Mouse (Mus musculus): ENCODE data around the gene Gcn1l1. TPM values are rescaled to one million over a fixed set of nuclear protein-coding genes. Genes with fewer than 3 reads are reported as not detected.
A peak's percentile ranks its signal among the peaks of the same experiment; 100 is the strongest.

The Gcn1l1 gene
- polyA plus RNA-seq, 1 experiment from 2014 or later: 48.2 TPM

- Histone ChIP-seq H3K27me3 (no peaks in the 10 kb centered on the region), H3K9ac (peak overlapping the region; percentile 36), H3K4me3 (no peak overlapping the region), H3K9me3 (no peaks in the 10 kb centered on the region), H3K4me2 (replicated peaks) (peak overlapping the region; percentile 37), H3K36me3 (no peaks in the 10 kb centered on the region), H3K27ac (peak overlapping the region; percentile 39; the same call in 1 of the 2 replicates), H3K4me1 (peaks cover 63% of the 10 kb centered on the region)
- WGBS: 63% methylated on average over 13 of the region's 13 CpGs
- ATAC-seq (ENCODE audit: low FRiP score, low read depth): peak; percentile 6
These were observed 26.9 kb upstream of the Gcn1l1 start for GRCm38 (mm10) chr5:115538017-115538692.

GRCm38 (mm10) chr5:115538693-115539043 is 26.4 kb upstream of the Gcn1l1 start:
- Histone ChIP-seq H3K4me3 (no peak overlapping the region), H3K4me1 (peaks cover 63% of the 10 kb centered on the region)
- peak; percentile 83 for ATAC-seq (ENCODE audit: low FRiP score, low read depth)

GRCm38 (mm10) chr5:115542635-115543384 is 22.2 kb upstream of the Gcn1l1 start:
- H3K4me2 ChIP-seq (replicated peaks): peak overlapping the region; percentile 36
- no peak for ATAC-seq (ENCODE audit: low FRiP score, low read depth)
- WGBS: 52% methylated on average over 19 of the region's 19 CpGs
- H3K4me3 ChIP-seq: no peak overlapping the region
- no peaks in the 10 kb centered on the region for H3K9me3 ChIP-seq
- no peaks in the 10 kb centered on the region for H3K27me3 ChIP-seq
- peaks cover 53% of the 10 kb centered on the region for H3K4me1 ChIP-seq
- peak overlapping the region; percentile 35 for H3K9ac ChIP-seq
- peaks cover 36% of the 10 kb centered on the region for H3K36me3 ChIP-seq
- H3K27ac ChIP-seq: peak overlapping the region; percentile 75; the same call in 1 of the 2 replicates

More at GRCm38 (mm10) chr5:115538693-115539043, 26.4 kb upstream of the Gcn1l1 start:
- no peaks in the 10 kb centered on the region for H3K27me3 ChIP-seq
- peak overlapping the region; percentile 36 for H3K9ac ChIP-seq
- no peaks in the 10 kb centered on the region for H3K36me3 ChIP-seq
- peak overlapping the region; percentile 39; the same call in 1 of the 2 replicates for H3K27ac ChIP-seq
- H3K9me3 ChIP-seq: no peaks in the 10 kb centered on the region
- H3K4me2 ChIP-seq (replicated peaks): peak overlapping the region; percentile 37
- WGBS: under 1% methylated on average over 12 of the region's 12 CpGs

- H3K27me3 ChIP-seq: no peaks in the 10 kb centered on the region
- peaks cover 45% of the 10 kb centered on the region for H3K4me1 ChIP-seq
- H3K4me3 ChIP-seq: no peak overlapping the region
- peak overlapping the region; percentile 75; the same call in 1 of the 2 replicates for H3K27ac ChIP-seq
- WGBS: 52% methylated on average over 17 of the region's 17 CpGs
- peak overlapping the region; percentile 38 for H3K4me2 ChIP-seq (replicated peaks)
- peak overlapping the region; percentile 35 for H3K9ac ChIP-seq
- H3K9me3 ChIP-seq: no peaks in the 10 kb centered on the region
- H3K36me3 ChIP-seq: peaks cover 45% of the 10 kb centered on the region
- peak; percentile 71 for ATAC-seq (ENCODE audit: low FRiP score, low read depth)
These were observed 21.4 kb upstream of the Gcn1l1 start for GRCm38 (mm10) chr5:115543509-115544253.

GRCm38 (mm10) chr5:115544655-115545185 is 20.3 kb upstream of the Gcn1l1 start:
- Histone ChIP-seq H3K27ac (peak overlapping the region; percentile 48; the same call in 1 of the 2 replicates), H3K9me3 (no peaks in the 10 kb centered on the region), H3K4me1 (peaks cover 38% of the 10 kb centered on the region), H3K4me2 (replicated peaks) (no peak overlapping the region), H3K9ac (peak overlapping the region; percentile 58), H3K4me3 (no peak overlapping the region), H3K36me3 (peaks cover 55% of the 10 kb centered on the region), H3K27me3 (no peaks in the 10 kb centered on the region)
- WGBS: 51% methylated on average over 18 of the region's 18 CpGs
- no peak for ATAC-seq (ENCODE audit: low FRiP score, low read depth)

GRCm38 (mm10) chr5:115545636-115546035 is 19.4 kb upstream of the Gcn1l1 start:
- H3K27ac ChIP-seq: no peak overlapping the region
- no peaks in the 10 kb centered on the region for H3K27me3 ChIP-seq
- no peaks in the 10 kb centered on the region for H3K9me3 ChIP-seq
- no peak for ATAC-seq (ENCODE audit: low FRiP score, low read depth)
- no peak overlapping the region for H3K4me2 ChIP-seq (replicated peaks)
- H3K4me1 ChIP-seq: peaks cover 38% of the 10 kb centered on the region
- H3K36me3 ChIP-seq: peaks cover 65% of the 10 kb centered on the region
- 88% methylated on average over 14 of the region's 14 CpGs for WGBS
- H3K9ac ChIP-seq: 0 out of 2 replicates have a peak overlapping the region, but pooled peaks have one; percentile 0
- H3K4me3 ChIP-seq: no peak overlapping the region

- Histone ChIP-seq H3K27ac (peak overlapping the region; percentile 28; the same call in 1 of the 2 replicates), H3K4me3 (no peak overlapping the region), H3K4me1 (peaks cover 38% of the 10 kb centered on the region), H3K36me3 (peaks cover 74% of the 10 kb centered on the region), H3K9me3 (no peaks in the 10 kb centered on the region), H3K9ac (no peak overlapping the region), H3K27me3 (no peaks in the 10 kb centered on the region), H3K4me2 (replicated peaks) (no peak overlapping the region)
- ATAC-seq (ENCODE audit: low FRiP score, low read depth): no peak
- 82% methylated on average over 11 of the region's 11 CpGs for WGBS
These were observed 18.5 kb upstream of the Gcn1l1 start for GRCm38 (mm10) chr5:115546536-115546935.

- no peak overlapping the region for H3K9ac ChIP-seq
These were observed 18.0 kb upstream of the Gcn1l1 start for GRCm38 (mm10) chr5:115547014-115547413.

GRCm38 (mm10) chr5:115547421-115547820 is 17.6 kb upstream of the Gcn1l1 start:
- ATAC-seq (ENCODE audit: low FRiP score, low read depth): no peak
- H3K9me3 ChIP-seq: no peaks in the 10 kb centered on the region
- H3K36me3 ChIP-seq: peaks cover 82% of the 10 kb centered on the region
- no peaks in the 10 kb centered on the region for H3K27me3 ChIP-seq
- no peak overlapping the region for H3K27ac ChIP-seq
- no peak overlapping the region for H3K4me2 ChIP-seq (replicated peaks)
- WGBS: 76% methylated on average over 7 of the region's 7 CpGs
- peaks cover 32% of the 10 kb centered on the region for H3K4me1 ChIP-seq
- no peak overlapping the region for H3K4me3 ChIP-seq
- no peak overlapping the region for H3K9ac ChIP-seq

More at GRCm38 (mm10) chr5:115547014-115547413, 18.0 kb upstream of the Gcn1l1 start:
- H3K4me2 ChIP-seq (replicated peaks): no peak overlapping the region
- 58% methylated on average over 6 of the region's 6 CpGs for WGBS
- H3K36me3 ChIP-seq: peaks cover 78% of the 10 kb centered on the region
- no peak overlapping the region for H3K4me3 ChIP-seq
- peaks cover 36% of the 10 kb centered on the region for H3K4me1 ChIP-seq
- H3K27ac ChIP-seq: peak overlapping the region; percentile 28; the same call in 1 of the 2 replicates
- H3K27me3 ChIP-seq: no peaks in the 10 kb centered on the region
- H3K9me3 ChIP-seq: no peaks in the 10 kb centered on the region
- ATAC-seq (ENCODE audit: low FRiP score, low read depth): no peak

- H3K27me3 ChIP-seq: no peaks in the 10 kb centered on the region
- peaks cover 95% of the 10 kb centered on the region for H3K36me3 ChIP-seq
- H3K9ac ChIP-seq: 0 out of 2 replicates have a peak overlapping the region, but pooled peaks have one; percentile 8
- no peak for ATAC-seq (ENCODE audit: low FRiP score, low read depth)
- no peak overlapping the region for H3K4me2 ChIP-seq (replicated peaks)
- H3K9me3 ChIP-seq: no peaks in the 10 kb centered on the region
- no peak overlapping the region for H3K27ac ChIP-seq
- peaks cover 20% of the 10 kb centered on the region for H3K4me1 ChIP-seq
- 91% methylated on average over 18 of the region's 18 CpGs for WGBS
- no peak overlapping the region for H3K4me3 ChIP-seq
These were observed 16.4 kb upstream of the Gcn1l1 start for GRCm38 (mm10) chr5:115548501-115549285.

GRCm38 (mm10) chr5:115550482-115551005 is 14.5 kb upstream of the Gcn1l1 start:
- WGBS: 77% methylated on average over 11 of the region's 11 CpGs
- Histone ChIP-seq H3K4me1 (peaks cover 7% of the 10 kb centered on the region; the same call in 1 of the 2 replicates), H3K36me3 (peaks cover 99% of the 10 kb centered on the region), H3K4me2 (replicated peaks) (no peak overlapping the region), H3K9ac (no peak overlapping the region), H3K9me3 (no peaks in the 10 kb centered on the region), H3K27ac (no peak overlapping the region), H3K27me3 (no peaks in the 10 kb centered on the region), H3K4me3 (no peak overlapping the region)
- no peak for ATAC-seq (ENCODE audit: low FRiP score, low read depth)
